Mouse (Mus musculus): ENCODE measurements around the gene Wdr18.

- TF ChIP-seq POLR2A (IDR thresholded peaks at IDR 0.05; ENCODE audit: extremely low read depth, insufficient read depth, low read length), result no peak
- no peak for TF ChIP-seq CTCF (IDR thresholded peaks at IDR 0.05; ENCODE audit: extremely low read depth, insufficient read depth, low read length)
These were observed 7.0 kb downstream of the Wdr18 start for GRCm38 (mm10) chr10:79966886-79967400.

All from cortical plate, adult 2 months (tissue).